Mouse (Mus musculus): ENCODE results near the gene Tmod1.

Gene Tmod1

GRCm38 (mm10) chr4:46053323-46054107 is 14.8 kb downstream of the Tmod1 start:
- in situ Hi-C loops (cut with MboI), result no loop called here

DNA sequence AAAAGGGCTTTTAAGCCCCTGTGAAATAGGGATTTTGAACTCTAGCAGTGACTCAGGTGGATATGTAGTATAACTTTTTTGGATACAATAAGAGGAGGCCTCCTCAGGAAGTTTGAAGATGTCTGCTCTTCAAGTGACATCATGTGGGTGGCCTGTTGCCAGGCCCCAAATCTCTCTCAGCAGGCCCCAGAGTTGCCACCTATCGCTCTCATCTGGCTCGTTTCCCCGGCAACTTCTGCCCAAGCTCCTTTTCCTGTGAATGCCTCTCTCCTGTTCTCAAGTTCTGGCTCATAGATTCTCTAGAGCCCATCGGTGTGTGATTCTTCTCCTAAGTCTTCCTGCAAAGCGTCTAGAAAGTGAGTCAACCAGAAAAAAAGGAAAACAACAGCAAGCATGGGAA is 17.4 kb downstream of the Tmod1 start:
- in situ Hi-C loops (cut with MboI), result no loop called here

GRCm38 (mm10) chr4:46061259-46061962 is 22.7 kb downstream of the Tmod1 start:
- in situ Hi-C loops (cut with MboI), result no loop called here

GRCm38 (mm10) chr4:46063841-46064240 is 25.1 kb downstream of the Tmod1 start:
- in situ Hi-C loops (cut with MboI), result no loop called here

DNA sequence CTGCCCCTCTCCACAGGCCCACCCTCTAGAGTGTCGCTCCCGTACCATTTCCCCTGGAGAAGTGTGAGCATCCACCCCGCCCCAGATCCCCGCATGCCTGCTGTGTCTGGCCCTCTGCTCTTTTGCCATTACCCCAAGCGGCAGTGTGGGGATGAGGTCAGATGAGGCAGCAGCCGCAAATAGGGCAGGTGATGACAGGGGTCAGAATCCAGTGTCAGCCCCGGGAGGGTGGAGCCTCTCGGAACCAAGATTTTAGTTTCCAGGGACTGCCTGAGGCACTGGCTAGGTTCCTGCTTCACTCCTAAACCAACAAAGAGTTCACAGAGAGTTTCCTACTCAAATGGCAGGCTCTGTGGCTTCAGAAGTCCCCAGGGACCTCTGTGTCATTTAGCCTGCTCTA is 25.5 kb downstream of the Tmod1 start:
- in situ Hi-C loops (cut with MboI), result no loop called here

- in situ Hi-C loops (cut with MboI), result no loop called here
These were observed 26.2 kb downstream of the Tmod1 start for GRCm38 (mm10) chr4:46064961-46065360.

GRCm38 (mm10) chr4:46065695-46066340 is 27.1 kb downstream of the Tmod1 start:
- in situ Hi-C loops (cut with MboI), result no loop called here

DNA sequence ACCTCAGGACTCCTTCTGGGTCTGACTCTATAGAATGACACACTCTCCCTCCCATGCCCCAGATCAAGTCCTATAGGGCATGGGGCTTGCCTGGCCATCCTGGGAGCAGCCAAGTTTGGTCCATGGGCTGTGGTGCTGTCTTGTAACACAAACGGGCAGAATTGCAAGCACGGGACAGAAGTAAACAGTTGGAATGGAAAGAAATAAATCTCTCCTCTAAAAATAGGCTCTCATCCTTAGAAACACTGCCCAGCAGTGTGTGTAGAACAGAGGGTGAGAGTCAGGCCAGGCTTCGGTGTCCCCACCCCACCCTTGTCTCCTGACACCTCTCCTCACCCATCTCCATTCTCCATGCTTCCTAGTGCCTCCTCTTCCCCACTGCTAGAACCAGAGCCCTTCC is 29.3 kb downstream of the Tmod1 start:
- in situ Hi-C loops (cut with MboI), result no loop called here

DNA sequence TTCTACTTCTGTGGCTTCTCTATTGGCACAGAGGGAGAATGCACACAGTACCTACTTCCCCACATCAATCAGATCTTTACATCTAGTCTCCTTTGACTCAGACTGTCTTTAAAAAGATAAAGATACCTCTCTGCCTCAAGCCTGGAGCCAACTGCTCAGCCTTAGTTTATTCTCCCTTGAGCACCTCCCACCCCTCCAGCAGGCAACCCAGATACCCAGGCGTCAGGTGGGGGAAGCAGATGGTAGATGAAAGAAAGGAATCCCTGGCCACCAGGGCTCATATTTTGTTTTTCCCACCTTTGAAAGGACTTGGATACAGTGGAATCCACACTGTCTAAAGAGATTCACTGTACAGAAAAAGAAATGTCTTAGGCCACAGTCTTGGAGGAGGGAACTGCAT is 29.8 kb downstream of the Tmod1 start:
- in situ Hi-C loops (cut with MboI), result no loop called here

- in situ Hi-C loops (cut with MboI), result no loop called here
These were observed 31.2 kb downstream of the Tmod1 start for GRCm38 (mm10) chr4:46069851-46070482.

GRCm38 (mm10) chr4:46072631-46073030 is 33.9 kb downstream of the Tmod1 start:
- in situ Hi-C loops (cut with MboI), result no loop called here

DNA sequence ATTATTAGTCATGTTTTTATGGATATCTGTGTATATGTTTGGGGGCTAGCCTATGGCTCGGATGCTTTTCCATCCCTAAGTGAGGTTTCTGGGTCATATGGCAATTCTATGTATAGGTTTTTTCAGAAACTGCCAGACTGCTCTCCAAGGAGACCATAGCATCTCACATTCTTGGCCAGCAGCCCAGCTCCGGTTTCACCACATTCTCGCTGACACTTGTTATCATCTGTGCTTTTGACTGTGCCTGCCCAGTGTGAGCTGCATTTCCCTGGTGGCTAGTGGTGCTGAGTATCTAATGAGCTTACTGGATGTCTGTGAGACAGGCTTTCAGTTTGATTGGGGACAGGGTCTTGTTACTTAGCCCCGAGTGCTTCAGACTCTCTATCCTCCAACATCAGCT is 35.0 kb downstream of the Tmod1 start:
- in situ Hi-C loops (cut with MboI), result no loop called here

GRCm38 (mm10) chr4:46075664-46076063 is 36.9 kb downstream of the Tmod1 start:
- in situ Hi-C loops (cut with MboI), result no loop called here

DNA sequence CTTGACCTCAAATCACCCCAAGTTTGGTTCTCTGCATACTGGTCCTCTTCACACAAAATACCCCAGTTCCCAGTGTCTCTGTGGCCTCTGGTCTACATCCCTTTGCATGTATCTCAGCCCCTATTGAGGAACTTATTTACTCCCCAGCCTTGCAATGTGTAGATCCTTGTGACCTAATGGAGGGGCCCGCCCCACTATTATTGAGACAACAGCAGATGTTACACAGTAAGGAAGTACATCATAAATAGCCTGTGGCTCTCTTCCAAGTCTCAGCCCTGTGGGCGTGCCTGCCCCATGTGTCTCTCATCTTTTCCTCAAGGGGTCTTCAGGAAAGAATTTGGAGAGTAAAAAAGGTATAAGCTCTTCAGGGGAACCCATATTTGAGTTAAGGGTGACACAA is 38.2 kb downstream of the Tmod1 start:
- in situ Hi-C loops (cut with MboI), result no loop called here

GRCm38 (mm10) chr4:46080261-46080660 is 41.5 kb downstream of the Tmod1 start:
- in situ Hi-C loops (cut with MboI), result no loop called here

- in situ Hi-C loops (cut with MboI), result no loop called here
These were observed 43.8 kb downstream of the Tmod1 start for GRCm38 (mm10) chr4:46082555-46082954.

DNA sequence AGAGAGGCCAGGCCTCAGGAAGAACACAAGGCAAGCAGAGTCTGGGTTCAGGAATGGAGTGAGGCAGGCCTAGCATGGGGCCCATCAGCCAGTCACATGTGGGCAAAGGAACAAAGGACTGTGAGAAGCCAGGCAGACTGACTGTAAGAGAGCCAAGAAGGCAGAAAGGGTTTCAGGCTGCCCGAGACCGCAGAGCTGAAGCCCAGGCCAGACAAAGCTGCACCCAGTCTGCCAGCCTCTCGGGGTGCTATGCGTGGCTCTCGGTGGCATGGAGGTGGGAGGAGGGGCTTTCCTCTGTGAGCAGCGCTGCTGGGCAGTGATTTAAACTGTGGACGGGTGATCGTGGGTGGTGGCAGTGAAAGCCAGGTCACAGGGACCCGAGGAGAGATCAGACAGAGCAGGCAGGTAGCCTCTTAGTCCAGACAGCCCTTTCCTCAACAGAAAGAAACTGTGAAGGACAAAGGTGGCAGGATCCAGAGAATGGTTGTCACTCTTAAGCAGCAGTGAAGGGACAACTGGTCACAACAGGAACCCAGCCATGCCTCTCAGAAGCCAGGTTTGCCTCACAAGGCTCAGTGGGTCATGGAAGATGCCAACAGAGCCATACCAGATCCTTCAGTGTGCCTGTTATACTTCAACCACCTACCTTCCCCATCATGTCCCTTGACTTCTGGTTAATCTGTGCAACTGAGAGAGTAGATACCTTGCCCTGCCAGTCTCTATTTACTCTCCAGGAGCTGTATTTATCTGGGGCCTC is 45.9 kb downstream of the Tmod1 start:
- in situ Hi-C loops (cut with MboI), result no loop called here

- in situ Hi-C loops (cut with MboI), result no loop called here
These were observed 46.6 kb downstream of the Tmod1 start for GRCm38 (mm10) chr4:46085223-46085811.

GRCm38 (mm10) chr4:46086718-46087426 is 48.1 kb downstream of the Tmod1 start:
- in situ Hi-C loops (cut with MboI), result no loop called here

- in situ Hi-C loops (cut with MboI), result no loop called here
These were observed 48.7 kb downstream of the Tmod1 start for GRCm38 (mm10) chr4:46087427-46087771.

DNA sequence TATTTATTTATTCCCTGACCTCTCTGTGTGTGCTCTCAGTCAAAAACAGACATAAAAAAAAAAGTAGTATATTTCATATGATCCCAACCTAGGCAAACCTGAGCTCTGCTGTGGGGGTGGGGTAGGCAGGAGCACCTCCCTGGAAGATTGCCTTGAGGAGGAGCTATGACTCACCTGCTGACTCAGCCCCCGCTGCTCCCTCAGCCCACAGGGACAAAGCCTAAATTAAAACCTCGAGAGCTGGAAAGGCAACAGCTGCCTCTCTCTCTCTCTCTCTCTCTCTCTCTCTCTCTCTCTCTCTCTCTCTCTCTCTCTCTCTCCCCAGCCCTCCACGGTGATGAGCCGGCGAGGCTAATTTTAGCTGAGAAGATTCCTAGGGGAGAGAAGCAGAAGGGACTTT is 49.1 kb downstream of the Tmod1 start:
- in situ Hi-C loops (cut with MboI), result no loop called here

Measured in mature B cell (primary cell).